Mouse (Mus musculus) cerebellum, adult 2 months (tissue): ENCODE data around the gene Ten1.

ENCODE experiments used
- CTCF ChIP-seq: fragments of 200-500 bp; IDR thresholded peaks from 2 replicates; pipeline ENCODE4 v1.5.1; 2011; ENCODE audit warnings: low read depth, mild to moderate bottlenecking, control low read depth, low read length, moderate library complexity, borderline replicate concordance; ENCODE audit not compliant: insufficient read depth
- POLR2A ChIP-seq: fragments of 200-500 bp; IDR thresholded peaks from 2 replicates; pipeline ENCODE4 v1.6.1; 2011; ENCODE audit warnings: low read length, control low read depth, borderline replicate concordance; ENCODE audit not compliant: insufficient read depth

GRCm38 (mm10) chr11:116208660-116209059 lies 10.0 kb downstream of the Ten1 start:
- no peak for TF ChIP-seq POLR2A
- no peak for TF ChIP-seq CTCF
